Mouse (Mus musculus) left cerebral cortex, adult 11 months (tissue): Measurements from ENCODE around the gene Kcnd2.
A peak's percentile ranks its signal among the peaks of the same experiment; 100 is the strongest.
"Not testable (repeated sequence)": the region's sequence is repeated elsewhere in the genome, so short reads cannot be mapped to it uniquely, and the experiment has no call there.

Experiments
- DNase-seq: peaks from one replicate; pipeline ENCODE4 v3.0.0; 2022; ENCODE audit warnings: low spot score

Gene Kcnd2

GRCm38 (mm10) chr6:21215491-21216191 lies at the start of gene Kcnd2:
Gene Kcnd2 (plus strand): TSS chr6:21215503.
- no peak for DNase-seq

- no peak for DNase-seq
These were observed 48.7 kb upstream of the Kcnd2 start for GRCm38 (mm10) chr6:21166611-21167010.

GRCm38 (mm10) chr6:21195341-21195740 lies 20.0 kb upstream of the Kcnd2 start:
- no peak for DNase-seq

- DNase-seq: peak; percentile 66
These were observed 1.2 kb upstream of the Kcnd2 start for GRCm38 (mm10) chr6:21213865-21214672.

GRCm38 (mm10) chr6:21214673-21215490 lies 421 bp upstream of the Kcnd2 start:
- DNase-seq: peak; percentile 57

- DNase-seq: no peak
These were observed 1.1 kb downstream of the Kcnd2 start for GRCm38 (mm10) chr6:21216206-21217020.

- DNase-seq: no peak
These were observed 1.9 kb downstream of the Kcnd2 start for GRCm38 (mm10) chr6:21217156-21217555.

- DNase-seq: no peak
These were observed 10.8 kb downstream of the Kcnd2 start for GRCm38 (mm10) chr6:21226124-21226523.

GRCm38 (mm10) chr6:21259031-21259430 lies 43.7 kb downstream of the Kcnd2 start:
- no peak for DNase-seq

- DNase-seq: no peak
These were observed 52.6 kb downstream of the Kcnd2 start for GRCm38 (mm10) chr6:21267897-21268296.

GRCm38 (mm10) chr6:21277343-21277933 lies 62.1 kb downstream of the Kcnd2 start:
- DNase-seq: no peak

- no peak for DNase-seq
These were observed 89.6 kb downstream of the Kcnd2 start for GRCm38 (mm10) chr6:21304943-21305342.

- no peak for DNase-seq
These were observed 94.9 kb downstream of the Kcnd2 start for GRCm38 (mm10) chr6:21310159-21310558.

- DNase-seq: no peak
These were observed 106.1 kb downstream of the Kcnd2 start for GRCm38 (mm10) chr6:21321407-21321806.

- no peak for DNase-seq
These were observed 106.9 kb downstream of the Kcnd2 start for GRCm38 (mm10) chr6:21322211-21322610.

GRCm38 (mm10) chr6:21325251-21325650 lies 109.9 kb downstream of the Kcnd2 start:
- DNase-seq: no peak

GRCm38 (mm10) chr6:21327081-21327737 lies 111.9 kb downstream of the Kcnd2 start:
- no peak for DNase-seq

GRCm38 (mm10) chr6:21385298-21385697 lies 170.0 kb downstream of the Kcnd2 start:
- DNase-seq: not testable (repeated sequence)

GRCm38 (mm10) chr6:21391776-21392175 lies 176.5 kb downstream of the Kcnd2 start:
- no peak for DNase-seq

GRCm38 (mm10) chr6:21413656-21414055 lies 198.4 kb downstream of the Kcnd2 start:
- DNase-seq: no peak

- peak; percentile 45 for DNase-seq
These were observed 202.9 kb downstream of the Kcnd2 start for GRCm38 (mm10) chr6:21418246-21418645.
